Comparison of ENCODE assay signal across 27 mouse cellular contexts in the genomic region with DNA sequence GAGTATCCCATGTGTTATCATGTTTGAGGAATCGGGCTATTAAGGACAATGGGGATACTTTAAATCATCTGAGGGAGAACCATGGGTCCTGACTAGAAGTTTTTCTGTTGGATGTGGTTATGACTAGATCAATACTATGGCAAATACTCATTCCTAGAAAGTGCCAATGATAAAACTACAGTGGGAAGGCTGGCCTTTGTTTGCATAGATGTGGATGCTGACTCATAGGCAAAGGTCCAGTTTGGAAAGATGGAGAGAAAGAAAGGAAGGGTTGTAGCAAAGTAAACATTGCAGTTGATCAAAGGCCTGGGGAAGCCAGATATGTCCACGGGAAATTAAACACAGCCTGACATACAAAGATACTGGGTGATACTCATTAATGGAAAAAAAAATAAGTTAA.
A peak's percentile ranks its signal among the peaks of the same experiment; 100 is the strongest.
DNase-seq lines count a peak whose midpoint lies in the region; ATAC-seq and TF ChIP-seq lines count a peak whose summit lies in the region.
"Had no signal": no experiment of that assay in that cellular context is flagged by ENCODE, and none has a peak within 500 bp of the region (broad histone marks: within the 10 kb centered on the region; RNA-seq: fewer than 3 reads in every experiment).

No protein-coding gene starts in this region.

- peak; percentile 26; the same call in 1 of the 2 replicates for ATAC-seq in liver, postnatal 0 days
- ATAC-seq in liver, embryonic 12.5 days: no peak
- ATAC-seq: forebrain, embryonic 13.5 days; forebrain, embryonic 16.5 days; hindbrain, postnatal 0 days; Patski had no signal

- 48% methylated on average over 2 of the region's 2 CpGs for WGBS in liver, postnatal 0 days (ENCODE audit: insufficient replicate concordance)
- 60% methylated on average over 2 of the region's 2 CpGs for WGBS in liver, embryonic 12.5 days (ENCODE audit: insufficient replicate concordance)

- TF ChIP-seq CTCF in liver, postnatal 0 days (IDR thresholded peaks at IDR 0.05; ENCODE audit: low read depth): no peak

- H3K4me3 ChIP-seq in liver, postnatal 0 days (ENCODE audit: low read depth, low read length): no peak overlapping the region
- H3K4me3 ChIP-seq in liver, embryonic 12.5 days: no peak overlapping the region
- H3K4me3 ChIP-seq: forebrain, embryonic 10.5 days; forebrain, embryonic 13.5 days; heart, adult 2 months; heart, embryonic 10.5 days; heart, embryonic 13.5 days had no signal

- DNase-seq in liver, postnatal 0 days: no peak
- DNase-seq in 416B (ENCODE audit: low read depth): peak; percentile 42
- DNase-seq in Muller cell, postnatal 12 days (ENCODE audit: inconsistent ontology term): peak; percentile 51
- DNase-seq in left cerebral cortex, postnatal 10 days (ENCODE audit: extremely low spot score in 1 of 2, low spot score in 2 of 2): no peak
- DNase-seq in kidney, adult 18-20 months: no peak
- DNase-seq: adrenal gland, postnatal 10 days; adrenal gland, postnatal 36 days; B cell, adult 2 months; cerebellum, adult 18-20 months; cerebellum, adult 9-10 months; cerebellum, postnatal 14 days; gastrocnemius, postnatal 10 days; gastrocnemius, postnatal 36 days; heart, adult 2 months; heart, postnatal 14 days; heart, postnatal 4 days had no signal

- no peaks in the 10 kb centered on the region for H3K27me3 ChIP-seq in liver, postnatal 0 days (ENCODE audit: insufficient read depth, low read length)
- no peaks in the 10 kb centered on the region for H3K27me3 ChIP-seq in liver, embryonic 12.5 days (replicated peaks)
- H3K27me3 ChIP-seq: CH12.LX; forebrain, embryonic 13.5 days; heart, embryonic 13.5 days; Patski had no signal

- 0 out of 2 replicates have a peak, but pooled peaks have one; percentile 41 for TF ChIP-seq EP300 in liver, postnatal 0 days (IDR thresholded peaks at IDR 0.05; ENCODE audit: low read depth)

- no peak overlapping the region for H3K9ac ChIP-seq in liver, postnatal 0 days (replicated peaks)
- no peak overlapping the region for H3K9ac ChIP-seq in liver, embryonic 12.5 days
- H3K9ac ChIP-seq: forebrain, embryonic 13.5 days; heart, embryonic 13.5 days; hindbrain, embryonic 14.5 days had no signal

- no peaks in the 10 kb centered on the region for H3K9me3 ChIP-seq in liver, postnatal 0 days (ENCODE audit: low read length)
- no peaks in the 10 kb centered on the region for H3K9me3 ChIP-seq in liver, embryonic 12.5 days (replicated peaks)
- H3K9me3 ChIP-seq: forebrain, embryonic 10.5 days; forebrain, embryonic 13.5 days; G1E; heart, embryonic 10.5 days; heart, embryonic 13.5 days had no signal

- intact Hi-C loops in left cerebral cortex, postnatal 10 days (cut with DNase I): no loop called here

- H3K4me1 ChIP-seq in liver, postnatal 0 days (ENCODE audit: insufficient read depth): peaks cover 4% of the 10 kb centered on the region
- H3K4me1 ChIP-seq in liver, embryonic 12.5 days: 0 out of 2 replicates have a peak, but pooled peaks cover 3% of the 10 kb centered on the region
- H3K4me1 ChIP-seq: forebrain, embryonic 13.5 days had no signal

- H3K4me2 ChIP-seq in liver, postnatal 0 days (ENCODE audit: low read depth, low read length): no peak overlapping the region
- no peak overlapping the region for H3K4me2 ChIP-seq in liver, embryonic 12.5 days
- H3K4me2 ChIP-seq: forebrain, embryonic 13.5 days; heart, embryonic 13.5 days; hindbrain, embryonic 14.5 days had no signal

- H3K36me3 ChIP-seq in liver, postnatal 0 days (replicated peaks; ENCODE audit: insufficient read depth, low read length): no peaks in the 10 kb centered on the region
- no peaks in the 10 kb centered on the region for H3K36me3 ChIP-seq in liver, embryonic 12.5 days
- H3K36me3 ChIP-seq: forebrain, embryonic 10.5 days; heart, embryonic 10.5 days; heart, embryonic 13.5 days had no signal

- H3K27ac ChIP-seq in liver, postnatal 0 days (ENCODE audit: low read depth): no peak overlapping the region
- no peak overlapping the region for H3K27ac ChIP-seq in liver, embryonic 12.5 days
- H3K27ac ChIP-seq: forebrain, embryonic 10.5 days; forebrain, embryonic 13.5 days; heart, adult 2 months; heart, embryonic 10.5 days; heart, embryonic 13.5 days; hindbrain, embryonic 14.5 days; hindbrain, postnatal 0 days had no signal

Comparison
In these comparisons a context has a peak if more than half of its experiments do, and no peak if none do; other contexts are left out.
1. DNase-seq: peak in 416B (single experiment) and Muller cell, postnatal 12 days (single experiment); none in liver, postnatal 0 days (single experiment), left cerebral cortex, postnatal 10 days (0 of 2) and kidney, adult 18-20 months (single experiment).